Mouse (Mus musculus) thymus, adult 2 months (tissue): ENCODE results near the gene Gm6899.

Source experiments
- CTCF ChIP-seq: fragments of 200-500 bp; IDR thresholded peaks from 2 replicates; pipeline ENCODE4 v1.5.1; 2012; ENCODE audit warnings: mild to moderate bottlenecking, control low read depth, low read length, moderate library complexity, borderline replicate concordance; ENCODE audit not compliant: control insufficient read depth, poor library complexity, insufficient read depth; ENCODE audit errors: extremely low read depth
- POLR2A ChIP-seq: fragments of 200-500 bp; IDR thresholded peaks from 2 replicates; pipeline ENCODE4 v1.6.1; 2012; ENCODE audit warnings: mild to moderate bottlenecking, low read length, control low read depth, moderate library complexity; ENCODE audit not compliant: control insufficient read depth, poor library complexity, insufficient read depth; ENCODE audit errors: extremely low read depth

- no peak for TF ChIP-seq POLR2A
- TF ChIP-seq CTCF = no peak
Observed at GRCm38 (mm10) chr11:26587184-26587524, 5.9 kb upstream of the Gm6899 start.
